Mouse (Mus musculus) urinary bladder, postnatal 4 days (tissue): Measurements from ENCODE around the gene Sh3bgrl.

Experiments
- DNase-seq, 2 experiments: peaks; one replicate each; pipeline ENCODE4 v3.0.0; 2021 to 2022; ENCODE audit warnings: low spot score in 2 of 2

The Sh3bgrl gene

GRCm38 (mm10) chrX:109131834-109132233 lies 36.7 kb downstream of the Sh3bgrl start:
- DNase-seq, result no peak

GRCm38 (mm10) chrX:109132463-109132862 lies 37.3 kb downstream of the Sh3bgrl start:
- DNase-seq, result no peak

GRCm38 (mm10) chrX:109133500-109133899 lies 38.3 kb downstream of the Sh3bgrl start:
- no peak for DNase-seq

- DNase-seq, result no peak
Observed at GRCm38 (mm10) chrX:109136306-109136705, 41.1 kb downstream of the Sh3bgrl start.

- no peak for DNase-seq
Observed at GRCm38 (mm10) chrX:109136820-109137219, 41.7 kb downstream of the Sh3bgrl start.

GRCm38 (mm10) chrX:109137295-109137694 lies 42.1 kb downstream of the Sh3bgrl start:
- no peak for DNase-seq

GRCm38 (mm10) chrX:109141337-109141870 lies 46.2 kb downstream of the Sh3bgrl start:
- no peak for DNase-seq

GRCm38 (mm10) chrX:109142281-109142680 lies 47.1 kb downstream of the Sh3bgrl start:
- no peak for DNase-seq

- DNase-seq, result no peak
Observed at GRCm38 (mm10) chrX:109145779-109146178, 50.6 kb downstream of the Sh3bgrl start.

- DNase-seq, result no peak
Observed at GRCm38 (mm10) chrX:109147108-109147507, 51.9 kb downstream of the Sh3bgrl start.

- no peak for DNase-seq
Observed at GRCm38 (mm10) chrX:109151228-109151627, 56.1 kb downstream of the Sh3bgrl start.

GRCm38 (mm10) chrX:109160326-109160725 lies 65.2 kb downstream of the Sh3bgrl start:
- no peak for DNase-seq

GRCm38 (mm10) chrX:109160901-109161300 lies 65.7 kb downstream of the Sh3bgrl start:
- DNase-seq, result no peak

- DNase-seq, result no peak
Observed at GRCm38 (mm10) chrX:109175038-109175437, 79.9 kb downstream of the Sh3bgrl start.

- no peak for DNase-seq
Observed at GRCm38 (mm10) chrX:109175470-109175869, 80.3 kb downstream of the Sh3bgrl start.

- no peak for DNase-seq
Observed at GRCm38 (mm10) chrX:109184706-109185478, 89.7 kb downstream of the Sh3bgrl start.

GRCm38 (mm10) chrX:109189607-109190006 lies 94.4 kb downstream of the Sh3bgrl start:
- DNase-seq, result no peak

- no peak for DNase-seq
Observed at GRCm38 (mm10) chrX:109190969-109191368, 95.8 kb downstream of the Sh3bgrl start.

- DNase-seq, result no peak
Observed at GRCm38 (mm10) chrX:109191436-109191835, 96.3 kb downstream of the Sh3bgrl start.

- no peak for DNase-seq
Observed at GRCm38 (mm10) chrX:109196468-109196867, 101.3 kb downstream of the Sh3bgrl start, which contains the start of gene Gm6377. Gene Gm6377, plus strand, starts transcription at chrX:109196756.

GRCm38 (mm10) chrX:109207843-109208242 lies 112.7 kb downstream of the Sh3bgrl start:
- no peak for DNase-seq

GRCm38 (mm10) chrX:109228720-109229119 lies 133.6 kb downstream of the Sh3bgrl start:
- no peak for DNase-seq

- DNase-seq, result no peak
Observed at GRCm38 (mm10) chrX:109235383-109236036, 140.3 kb downstream of the Sh3bgrl start.
